Mouse (Mus musculus) pancreas, adult 10 weeks (tissue): Measurements from ENCODE around the gene Mettl8. TPM values are rescaled to one million over a fixed set of nuclear protein-coding genes. Genes with fewer than 3 reads are reported as not detected.

Source experiments
- polyA plus RNA-seq: library from polyadenylated mRNA; stranded (reverse); fragments of 350-450 nt; fragmentation: Illumina TruSeq; extraction: RNeasy Lipid Tissue Mini Kit (QIAGEN cat#74804); gene quantifications from one replicate; pipeline ENCODE4 v1.2.3, GENCODE M21; 2015; ENCODE audit warnings: low read depth, low replicate concordance; ENCODE audit not compliant: insufficient read depth

Mettl8 gene
- polyA plus RNA-seq: 3.0 TPM

DNA sequence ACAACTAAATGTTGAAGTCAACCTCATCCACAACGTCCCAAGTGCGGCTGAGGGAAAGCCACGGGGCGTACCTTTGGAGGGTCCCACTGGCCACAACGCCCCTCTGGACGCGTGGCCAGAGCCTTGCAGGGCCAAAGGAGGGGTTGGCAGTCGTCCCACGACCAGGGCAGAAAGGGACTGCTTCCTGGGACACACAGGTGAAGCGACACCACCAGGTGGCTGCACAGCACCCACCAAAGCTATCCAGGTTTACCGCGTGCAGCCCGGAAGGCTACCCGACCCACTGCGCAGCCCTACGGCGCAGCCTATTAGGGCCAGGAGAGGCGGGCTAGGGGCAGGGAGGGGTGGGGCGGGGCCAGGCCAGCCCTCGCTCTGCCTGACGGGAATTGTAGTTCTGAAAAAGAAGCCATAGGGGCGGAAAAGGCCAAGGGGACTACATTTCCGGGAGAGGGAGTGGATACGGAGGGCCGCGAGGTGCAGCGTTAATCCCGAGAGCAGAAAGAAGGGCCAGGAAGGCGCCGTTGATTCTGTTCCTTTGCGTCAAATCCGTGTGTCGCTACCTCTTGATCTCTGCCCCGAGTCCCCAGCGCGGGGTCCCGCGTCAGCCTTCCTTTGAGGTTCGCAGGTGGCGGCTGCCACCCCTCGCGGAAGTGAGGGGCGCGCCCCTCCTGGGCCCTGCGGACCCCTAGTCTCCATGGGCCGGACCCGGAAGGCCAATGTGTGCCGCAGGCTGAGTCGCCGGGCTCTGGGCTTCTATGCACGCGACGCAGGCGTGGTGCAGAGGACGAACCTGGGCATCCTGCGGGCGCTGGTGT is at the start of gene Mettl8, which contains the start of gene Dcaf17:
TSS of gene Mettl8 (minus strand) at position 284 of the 815 bp plus-strand sequence.
TSS of gene Dcaf17 (plus strand) at position 29 of the 815 bp plus-strand sequence.

Other genes starting within 250 kb of the Mettl8 start
- gene Tlk1, start 229.9 kb downstream of the Mettl8 start, polyA plus RNA-seq: 9.1 TPM
- 1.6 TPM for gene Dcaf17, start 255 bp downstream of the Mettl8 start, polyA plus RNA-seq
- gene Cybrd1, start 62.3 kb upstream of the Mettl8 start, polyA plus RNA-seq: 2.5 TPM
- 23.3 TPM for gene Dync1i2, start 156.1 kb upstream of the Mettl8 start, polyA plus RNA-seq